Mouse (Mus musculus) embryonic fibroblast, embryonic 13.5 days (primary cell): ENCODE data around the gene Cfap77.

Experiments used
- CTCF ChIP-seq: IDR thresholded peaks from 2 replicates; pipeline ENCODE4 v1.5.1; 2011; ENCODE audit warnings: mild to moderate bottlenecking, control low read depth, low read length, moderate library complexity, borderline replicate concordance; ENCODE audit not compliant: insufficient read depth
- POLR2A ChIP-seq: IDR thresholded peaks from 2 replicates; pipeline ENCODE4 v1.6.1; 2011; ENCODE audit warnings: low read depth, mild to moderate bottlenecking, control low read depth, low read length, moderate library complexity

- TF ChIP-seq CTCF, result no peak
- TF ChIP-seq POLR2A, result no peak
Measured at GRCm38 (mm10) chr2:28970424-28970823, 84.4 kb downstream of the Cfap77 start.
